Mouse (Mus musculus): ENCODE measurements around the gene Lypd6.

GRCm38 (mm10) chr2:50163608-50164007 lies 97.4 kb downstream of the Lypd6 start:
- TF ChIP-seq ZC3H11A (IDR thresholded peaks at IDR 0.05; ENCODE audit: low read depth, low read length) (no peak), MYC (IDR thresholded peaks at IDR 0.05; ENCODE audit: low read depth, low read length) (no peak), CTCF (IDR thresholded peaks at IDR 0.05 in 2 of 3, conservative IDR thresholded peaks at IDR 0.05 in 1 of 3; ENCODE audit: control insufficient read depth in 1 of 3, insufficient read depth in 1 of 3, low read depth in 2 of 3, low read length in 3 of 3, poor library complexity in 1 of 3, severe bottlenecking in 1 of 3) (no peak), EP300 (IDR thresholded peaks at IDR 0.05; ENCODE audit: low read depth in 1 of 2, low read length in 2 of 2) (no peak), JUND (IDR thresholded peaks at IDR 0.05; ENCODE audit: low read depth, low read length) (no peak), ELF1 (IDR thresholded peaks at IDR 0.05; ENCODE audit: low read depth, low read length) (no peak), ZKSCAN1 (IDR thresholded peaks at IDR 0.05; ENCODE audit: low read depth, low read length) (no peak), POLR2A (IDR thresholded peaks at IDR 0.05; ENCODE audit: control insufficient read depth in 1 of 2, insufficient read depth in 1 of 2, low read depth in 1 of 2, low read length in 2 of 2, poor library complexity in 1 of 2) (no peak), SIN3A (IDR thresholded peaks at IDR 0.05; ENCODE audit: low read length) (no peak), RAD21 (IDR thresholded peaks at IDR 0.05; ENCODE audit: low read depth, low read length) (no peak), POLR2AphosphoS2 (IDR thresholded peaks at IDR 0.05; ENCODE audit: low read length) (no peak), MEF2A (IDR thresholded peaks at IDR 0.05; ENCODE audit: extremely low read depth, insufficient replicate concordance, low read depth, low read length, poor library complexity, severe bottlenecking) (no peak), CHD1 (IDR thresholded peaks at IDR 0.05; ENCODE audit: low read depth, low read length) (no peak)
